Mouse (Mus musculus): ENCODE results near the gene Atp6v0b. TPM values are rescaled to one million over a fixed set of nuclear protein-coding genes. Genes with fewer than 3 reads are reported as not detected.
A peak's percentile ranks its signal among the peaks of the same experiment; 100 is the strongest.

Gene Atp6v0b
- polyA plus RNA-seq (2012; rRNA removed) = 372 and 526 TPM in 2 replicates

- no peaks in the 10 kb centered on the region; the same call in 1 of the 2 replicates for H3K36me3 ChIP-seq (ENCODE audit: control insufficient read depth, insufficient read depth, low read length)
- peak; percentile 96 for DNase-seq
- no peak within 1 kb of the TSS for H3K27ac ChIP-seq (ENCODE audit: control insufficient read depth, insufficient read depth, low read length)
- H3K4me3 ChIP-seq (ENCODE audit: control insufficient read depth, insufficient read depth, low read length) = peak within 1 kb of the TSS; percentile 89
- peaks cover 19% of the 10 kb centered on the region for H3K4me1 ChIP-seq (replicated peaks; ENCODE audit: control insufficient read depth, insufficient read depth, low read length)
- TF ChIP-seq CTCF (IDR thresholded peaks at IDR 0.05; ENCODE audit: borderline replicate concordance, control insufficient read depth, extremely low read depth, insufficient read depth, low read length, poor library complexity) (peak; percentile 26; the same call in 1 of the 2 replicates), POLR2A (IDR thresholded peaks at IDR 0.05; ENCODE audit: control insufficient read depth, extremely low read depth, insufficient read depth, low read length, poor library complexity) (peak; percentile 75)
- H3K27me3 ChIP-seq (ENCODE audit: control insufficient read depth, insufficient read depth, low read length) = no peaks in the 10 kb centered on the region; the same call in 1 of the 2 replicates
- under 1% methylated on average over 37 of the region's 37 CpGs for WGBS
These were observed at the start of gene Atp6v0b for GRCm38 (mm10) chr4:117887133-117887532. Gene Atp6v0b (minus strand): TSS chr4:117887333.

- Histone ChIP-seq H3K36me3 (ENCODE audit: control insufficient read depth, insufficient read depth, low read length) (no peaks in the 10 kb centered on the region), H3K4me1 (replicated peaks; ENCODE audit: control insufficient read depth, insufficient read depth, low read length) (no peaks in the 10 kb centered on the region), H3K27me3 (ENCODE audit: control insufficient read depth, insufficient read depth, low read length) (peaks cover 7% of the 10 kb centered on the region; the same call in 1 of the 2 replicates), H3K27ac (ENCODE audit: control insufficient read depth, insufficient read depth, low read length) (no peak overlapping the region), H3K4me3 (ENCODE audit: control insufficient read depth, insufficient read depth, low read length) (no peak overlapping the region)
- WGBS = 94% methylated on average over 4 of the region's 4 CpGs
- no peak for DNase-seq
- TF ChIP-seq POLR2A (IDR thresholded peaks at IDR 0.05; ENCODE audit: control insufficient read depth, extremely low read depth, insufficient read depth, low read length, poor library complexity) (no peak), CTCF (IDR thresholded peaks at IDR 0.05; ENCODE audit: borderline replicate concordance, control insufficient read depth, extremely low read depth, insufficient read depth, low read length, poor library complexity) (no peak)
These were observed 46.9 kb upstream of the Atp6v0b start for GRCm38 (mm10) chr4:117934081-117934480.

GRCm38 (mm10) chr4:117933248-117933647 is 46.1 kb upstream of the Atp6v0b start:
- no peak for TF ChIP-seq POLR2A (IDR thresholded peaks at IDR 0.05; ENCODE audit: control insufficient read depth, extremely low read depth, insufficient read depth, low read length, poor library complexity)
- TF ChIP-seq CTCF (IDR thresholded peaks at IDR 0.05; ENCODE audit: borderline replicate concordance, control insufficient read depth, extremely low read depth, insufficient read depth, low read length, poor library complexity) = no peak
- H3K36me3 ChIP-seq (ENCODE audit: control insufficient read depth, insufficient read depth, low read length) = no peaks in the 10 kb centered on the region
- 97% methylated on average over 5 of the region's 5 CpGs for WGBS
- H3K4me3 ChIP-seq (ENCODE audit: control insufficient read depth, insufficient read depth, low read length) = no peak overlapping the region
- H3K27me3 ChIP-seq (ENCODE audit: control insufficient read depth, insufficient read depth, low read length) = peaks cover 12% of the 10 kb centered on the region; the same call in 1 of the 2 replicates
- DNase-seq = no peak
- no peaks in the 10 kb centered on the region for H3K4me1 ChIP-seq (replicated peaks; ENCODE audit: control insufficient read depth, insufficient read depth, low read length)
- no peak overlapping the region for H3K27ac ChIP-seq (ENCODE audit: control insufficient read depth, insufficient read depth, low read length)

- 8% methylated on average over 33 of the region's 33 CpGs for WGBS
- peaks cover 3% of the 10 kb centered on the region; the same call in 1 of the 2 replicates for H3K4me1 ChIP-seq (replicated peaks; ENCODE audit: control insufficient read depth, insufficient read depth, low read length)
- H3K27me3 ChIP-seq (ENCODE audit: control insufficient read depth, insufficient read depth, low read length) = peaks cover 12% of the 10 kb centered on the region; the same call in 1 of the 2 replicates
- no peak for DNase-seq
- TF ChIP-seq CTCF (IDR thresholded peaks at IDR 0.05; ENCODE audit: borderline replicate concordance, control insufficient read depth, extremely low read depth, insufficient read depth, low read length, poor library complexity) (no peak), POLR2A (IDR thresholded peaks at IDR 0.05; ENCODE audit: control insufficient read depth, extremely low read depth, insufficient read depth, low read length, poor library complexity) (no peak)
- no peaks in the 10 kb centered on the region for H3K36me3 ChIP-seq (ENCODE audit: control insufficient read depth, insufficient read depth, low read length)
- H3K27ac ChIP-seq (ENCODE audit: control insufficient read depth, insufficient read depth, low read length) = no peak within 1 kb of the TSS
- no peak within 1 kb of the TSS for H3K4me3 ChIP-seq (ENCODE audit: control insufficient read depth, insufficient read depth, low read length)
These were observed 42.3 kb upstream of the Atp6v0b start, which contains the start of gene Artn for GRCm38 (mm10) chr4:117929391-117929881. Gene Artn (minus strand): TSS chr4:117929763.

- no peak overlapping the region for H3K27ac ChIP-seq (ENCODE audit: control insufficient read depth, insufficient read depth, low read length)
- no peak for DNase-seq
- H3K27me3 ChIP-seq (ENCODE audit: control insufficient read depth, insufficient read depth, low read length) = peaks cover 12% of the 10 kb centered on the region; the same call in 1 of the 2 replicates
- peaks cover 3% of the 10 kb centered on the region; the same call in 1 of the 2 replicates for H3K4me1 ChIP-seq (replicated peaks; ENCODE audit: control insufficient read depth, insufficient read depth, low read length)
- TF ChIP-seq POLR2A (IDR thresholded peaks at IDR 0.05; ENCODE audit: control insufficient read depth, extremely low read depth, insufficient read depth, low read length, poor library complexity) = no peak
- H3K4me3 ChIP-seq (ENCODE audit: control insufficient read depth, insufficient read depth, low read length) = no peak overlapping the region
- no peaks in the 10 kb centered on the region for H3K36me3 ChIP-seq (ENCODE audit: control insufficient read depth, insufficient read depth, low read length)
- 5% methylated on average over 13 of the region's 13 CpGs for WGBS
These were observed 41.6 kb upstream of the Atp6v0b start for GRCm38 (mm10) chr4:117928699-117929241.

GRCm38 (mm10) chr4:117928234-117928633 is 41.1 kb upstream of the Atp6v0b start:
- peak; percentile 31 for DNase-seq
- Histone ChIP-seq H3K27me3 (ENCODE audit: control insufficient read depth, insufficient read depth, low read length) (peaks cover 12% of the 10 kb centered on the region; the same call in 1 of the 2 replicates), H3K27ac (ENCODE audit: control insufficient read depth, insufficient read depth, low read length) (no peak overlapping the region), H3K4me1 (replicated peaks; ENCODE audit: control insufficient read depth, insufficient read depth, low read length) (peaks cover 3% of the 10 kb centered on the region; the same call in 1 of the 2 replicates), H3K4me3 (ENCODE audit: control insufficient read depth, insufficient read depth, low read length) (no peak overlapping the region), H3K36me3 (ENCODE audit: control insufficient read depth, insufficient read depth, low read length) (no peaks in the 10 kb centered on the region)
- WGBS = 27% methylated on average over 6 of the region's 6 CpGs
- TF ChIP-seq CTCF (IDR thresholded peaks at IDR 0.05; ENCODE audit: borderline replicate concordance, control insufficient read depth, extremely low read depth, insufficient read depth, low read length, poor library complexity) (peak; percentile 82), POLR2A (IDR thresholded peaks at IDR 0.05; ENCODE audit: control insufficient read depth, extremely low read depth, insufficient read depth, low read length, poor library complexity) (no peak)
